Mouse (Mus musculus) adrenal gland, adult 2 months (tissue): ENCODE measurements at regions not wholly inside any gene's neighbourhood (a gene's known extent, or its start where the extent isn't known, plus 50 kb on each side); places are given as distances from the start of the nearest gene placed in this dataset.

ENCODE experiments used
- DNase-seq: peaks from one replicate; pipeline ENCODE4 v3.0.0; 2021

DNA sequence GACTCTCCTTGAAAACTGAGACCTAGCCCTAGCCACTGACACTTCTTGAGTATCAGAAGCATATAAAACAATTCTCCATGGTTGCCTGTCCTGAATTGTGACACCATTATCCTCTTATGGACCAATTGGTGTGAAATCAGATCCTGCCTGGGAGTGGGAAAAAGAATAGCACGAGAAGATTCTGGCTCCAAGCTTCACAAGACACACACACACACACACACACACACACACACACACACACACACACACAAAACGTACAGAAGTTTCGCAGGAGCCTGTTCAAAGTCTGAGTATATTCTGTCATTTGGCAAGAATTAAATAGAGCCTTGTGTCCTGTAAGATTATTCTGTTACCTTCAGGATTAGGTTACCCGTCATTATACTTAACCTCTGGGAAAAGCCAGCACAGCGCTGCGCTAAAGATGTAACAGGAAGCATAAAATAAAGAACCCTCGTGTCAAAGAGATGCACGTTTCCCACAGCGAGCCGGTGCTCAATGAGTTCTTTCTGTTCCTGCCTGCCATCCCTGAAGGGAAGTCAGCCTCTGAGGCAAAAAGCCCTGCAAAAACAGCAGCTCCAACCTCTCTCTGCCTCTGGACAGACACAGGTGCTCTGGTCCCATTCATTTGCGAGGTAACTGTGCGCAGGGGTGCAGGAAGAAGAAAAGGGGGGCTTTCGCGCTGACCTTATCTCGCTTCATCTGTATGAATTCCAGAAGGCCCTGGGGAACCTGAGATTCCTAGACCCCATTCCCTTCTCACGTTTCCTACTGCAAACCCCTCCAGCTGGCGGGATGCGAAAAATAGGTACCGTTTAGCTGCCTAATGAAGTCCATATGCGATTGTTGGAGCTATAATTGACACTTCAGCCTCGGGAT lies 178.4 kb upstream of the Elac2 start:
- DNase-seq, result no peak

DNA sequence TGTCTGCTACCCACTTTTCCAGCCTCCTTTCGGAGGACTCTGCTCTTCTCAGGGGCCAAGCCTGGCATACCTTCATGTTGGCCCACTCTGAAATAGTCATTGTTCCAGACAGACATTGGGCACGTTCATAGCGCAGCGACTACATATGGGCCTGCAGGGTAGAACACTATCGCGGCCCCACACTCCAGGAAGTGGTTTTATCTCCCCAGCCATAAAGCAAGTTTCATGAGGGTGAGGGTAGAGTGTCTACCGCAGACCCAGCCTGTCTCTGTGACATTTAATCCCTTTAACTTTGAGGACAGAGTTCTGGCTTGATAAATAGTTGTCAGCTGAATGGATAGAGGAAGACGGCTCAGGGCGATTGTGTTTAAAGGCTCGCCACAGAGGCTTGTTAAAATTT lies 177.5 kb upstream of the Elac2 start:
- DNase-seq, result no peak

DNA sequence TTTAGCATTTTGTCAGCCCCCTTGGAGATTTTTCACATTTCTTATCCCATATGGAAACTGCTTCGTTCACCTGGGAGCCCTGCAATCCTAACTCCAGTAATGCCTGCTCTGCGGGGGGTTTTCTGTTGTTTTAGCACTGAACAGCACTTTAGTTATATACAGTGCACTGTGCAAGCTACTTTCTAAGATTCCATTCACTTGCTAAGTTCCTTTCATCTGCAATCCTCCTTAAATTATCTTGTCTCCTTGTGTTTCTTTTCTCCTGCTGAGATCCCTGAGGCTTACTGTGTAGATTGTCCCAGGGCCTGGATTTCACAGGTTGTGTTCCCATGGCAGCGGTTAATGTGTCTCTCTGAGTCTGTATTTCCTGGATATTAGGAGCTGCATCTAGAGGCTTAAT lies 173.3 kb upstream of the Elac2 start:
- no peak for DNase-seq

DNA sequence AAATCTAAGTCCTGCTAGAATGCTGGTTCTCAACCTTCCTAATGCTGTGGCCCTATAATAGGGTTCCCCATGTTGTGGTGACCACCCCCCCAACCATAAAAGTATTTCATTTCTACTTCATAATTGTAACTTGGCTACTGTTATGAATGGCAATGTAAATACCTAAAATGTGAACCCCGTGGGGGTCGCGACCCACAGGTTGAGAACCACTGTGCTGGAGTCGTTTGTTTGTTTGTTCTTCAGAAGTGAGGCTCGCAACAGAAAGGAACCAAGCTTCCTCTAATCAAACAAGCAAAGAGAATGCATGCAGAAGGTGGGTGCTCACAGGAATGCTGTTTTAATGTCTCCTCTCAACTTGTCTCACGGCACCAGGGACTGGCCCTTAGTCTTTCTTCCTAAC lies 166.4 kb upstream of the Elac2 start:
- DNase-seq, result no peak

DNA sequence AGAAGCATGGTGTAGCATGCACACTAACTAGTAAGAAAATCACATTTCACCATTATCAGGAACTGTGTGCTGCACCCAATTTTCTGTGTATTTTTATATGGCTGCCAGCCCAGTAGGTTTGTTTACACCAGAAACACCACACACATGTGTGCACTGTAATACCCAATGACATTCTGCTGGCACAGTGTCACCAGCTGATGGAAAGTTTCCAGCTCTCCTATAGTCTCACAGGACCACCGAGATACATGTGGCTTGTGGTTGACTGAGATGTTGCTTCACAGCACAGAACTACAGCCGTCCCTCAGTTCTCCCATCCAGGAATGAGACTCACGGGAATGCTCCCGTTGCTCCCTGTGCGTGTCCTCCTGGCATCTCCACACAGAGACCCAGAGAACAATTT lies 149.4 kb upstream of the Elac2 start:
- DNase-seq, result no peak

DNA sequence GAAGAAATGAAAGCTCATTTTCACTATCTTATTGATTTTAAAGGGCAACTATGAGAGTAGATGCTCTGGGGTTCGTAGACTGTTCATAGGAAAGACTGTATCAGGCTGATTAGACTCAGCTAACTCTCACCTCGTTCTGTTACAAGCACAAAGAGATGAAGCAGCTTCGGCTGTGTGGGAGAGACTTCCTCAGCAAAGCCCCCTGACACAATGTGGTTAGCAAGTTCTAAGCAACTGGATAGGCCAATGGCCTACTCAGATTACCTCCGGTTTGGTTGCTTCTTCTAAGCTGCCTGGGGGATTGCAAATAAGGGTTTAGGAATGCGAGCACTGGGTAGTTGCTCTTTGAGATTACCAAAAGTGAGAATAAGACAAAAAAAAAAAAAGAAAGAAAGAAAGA lies 146.4 kb upstream of the Elac2 start:
- DNase-seq, result no peak

DNA sequence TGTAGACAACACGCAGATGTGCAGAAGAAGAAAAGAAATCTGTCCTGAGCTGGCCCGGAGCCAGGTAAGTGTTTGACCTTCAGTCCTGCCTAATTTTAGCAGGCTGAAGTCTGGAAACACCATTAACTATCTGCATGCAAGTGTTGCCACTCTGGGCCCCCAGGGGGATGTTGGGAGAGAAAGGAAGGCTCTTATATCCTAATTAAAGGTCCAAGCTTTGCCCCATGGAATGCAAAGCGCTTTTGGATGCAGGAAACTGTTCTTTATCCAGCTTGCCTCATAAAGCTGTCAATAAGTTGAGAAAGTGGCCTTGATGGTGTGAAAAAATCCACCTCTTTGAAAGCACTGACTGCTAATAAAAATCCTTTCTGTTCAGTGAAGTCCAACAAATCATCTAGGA lies 145.1 kb upstream of the Elac2 start:
- peak; percentile 9 for DNase-seq

DNA sequence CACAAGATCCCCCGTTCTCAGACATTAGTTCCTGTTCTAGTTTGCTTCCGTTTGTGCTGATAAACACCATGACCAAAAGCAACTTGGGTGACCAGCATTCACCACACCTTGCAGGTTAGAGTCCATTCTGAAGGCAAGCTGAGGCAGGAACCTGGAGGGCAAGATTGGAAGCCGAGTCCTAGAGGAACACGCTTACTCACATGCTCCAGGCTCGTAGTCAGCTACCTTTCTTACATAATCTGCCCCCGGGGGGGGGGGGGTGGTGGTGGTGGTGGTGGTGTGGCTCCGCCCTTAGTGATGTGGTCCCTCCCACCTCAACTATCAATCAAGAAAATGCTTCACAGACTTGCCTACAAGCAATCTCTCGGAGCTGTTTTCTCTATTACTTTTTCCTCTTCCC lies 142.1 kb upstream of the Elac2 start:
- no peak for DNase-seq

DNA sequence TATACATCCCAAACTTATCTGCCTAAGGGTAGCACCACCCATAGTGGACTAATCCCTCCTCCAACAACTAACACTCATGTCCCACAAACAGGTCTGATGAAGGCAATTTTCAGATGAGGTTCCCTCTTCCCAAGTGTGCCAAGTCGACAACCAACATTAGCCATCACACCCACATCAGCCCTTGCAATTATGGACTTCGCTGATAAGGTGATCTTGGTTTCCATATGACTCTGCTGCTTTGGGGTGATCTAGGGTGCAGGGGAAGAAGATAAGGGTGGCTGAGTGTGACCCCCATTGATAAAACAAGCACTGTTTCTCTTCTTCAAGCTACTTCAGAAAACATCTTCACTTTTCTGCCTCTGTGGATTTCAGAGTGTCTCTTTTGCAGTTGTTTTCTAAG lies 137.7 kb upstream of the Elac2 start:
- no peak for DNase-seq

DNA sequence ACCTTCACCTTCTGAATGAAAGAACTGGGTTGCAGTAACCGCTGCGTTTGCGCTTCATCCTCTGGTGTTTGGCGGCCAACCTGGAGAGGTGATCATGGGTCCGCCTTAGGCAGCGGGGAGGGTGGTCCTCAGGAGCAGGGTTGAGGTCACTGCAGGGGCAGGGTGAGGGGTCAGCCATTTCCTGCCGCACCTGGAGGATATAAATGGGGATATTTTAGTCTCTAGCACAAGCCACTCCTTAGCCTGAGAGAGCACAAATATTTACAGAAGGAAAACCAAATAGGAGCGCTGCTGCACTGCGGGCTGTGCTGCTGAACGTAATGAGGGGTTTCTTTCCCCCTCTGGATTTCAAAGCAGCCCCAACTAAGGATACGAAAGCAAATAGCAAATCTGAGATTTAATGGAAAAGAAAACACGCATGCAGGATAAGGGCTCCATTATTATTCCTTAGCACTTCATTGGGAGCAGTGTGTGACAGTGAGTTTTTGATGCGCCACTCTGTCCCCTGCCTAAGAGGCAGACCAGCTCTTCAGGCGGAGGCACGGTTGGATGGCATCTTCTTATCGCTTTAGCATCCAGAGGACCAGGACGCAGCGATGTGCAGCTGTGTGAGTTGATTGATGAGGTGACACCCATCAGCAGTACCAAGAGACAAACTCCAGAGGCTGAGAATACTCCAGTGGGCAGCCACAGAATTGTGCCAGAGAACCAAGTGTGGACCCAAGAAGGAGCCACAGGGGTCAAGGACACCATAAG lies 135.9 kb upstream of the Elac2 start:
- no peak for DNase-seq

DNA sequence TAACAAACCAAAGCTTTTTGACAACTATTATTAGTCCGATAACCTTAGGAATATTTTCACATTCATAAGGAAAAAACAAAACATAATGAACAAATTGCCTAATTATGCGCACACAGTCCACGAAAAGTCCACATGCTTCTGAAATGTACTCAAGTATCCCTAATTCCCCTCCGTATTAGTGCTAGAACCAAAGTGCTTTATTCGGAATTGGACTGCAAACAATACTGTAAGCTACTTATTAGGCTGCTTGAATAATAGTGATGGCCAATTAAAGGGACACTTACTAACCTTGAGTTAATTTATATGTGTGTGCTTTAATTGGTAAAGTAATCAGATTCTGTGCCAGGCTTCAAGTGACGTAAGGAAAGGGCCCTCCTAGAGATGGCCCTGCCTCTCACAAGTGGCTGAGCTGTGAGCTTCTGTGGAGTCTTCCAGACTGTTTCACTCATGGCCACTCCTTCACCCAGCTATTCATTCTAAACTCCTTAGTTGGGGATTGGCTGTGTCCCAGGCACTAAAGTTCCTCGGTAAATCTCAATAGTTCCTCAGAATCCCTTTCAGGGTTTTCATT lies 132.2 kb upstream of the Elac2 start:
- DNase-seq, result no peak

DNA sequence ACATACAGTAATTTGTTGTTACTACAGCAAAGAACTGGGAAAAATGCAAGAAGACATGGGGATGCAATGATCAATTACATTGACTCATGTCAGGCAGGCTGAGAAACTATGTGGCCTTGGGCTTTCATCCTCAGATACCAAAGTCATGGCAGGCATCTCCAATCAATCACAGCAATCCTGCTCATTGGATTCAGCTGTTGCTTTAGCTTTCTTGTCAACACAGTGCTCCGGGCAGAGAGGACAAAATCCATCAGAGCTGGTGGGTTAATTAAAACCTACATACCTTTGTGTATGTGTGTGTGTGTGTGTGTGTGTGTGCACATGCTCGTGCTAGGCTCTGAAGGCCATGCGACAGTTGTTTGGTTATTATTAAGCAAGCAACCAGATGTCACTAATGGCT lies 119.2 kb upstream of the Elac2 start:
- DNase-seq, result peak; percentile 8

DNA sequence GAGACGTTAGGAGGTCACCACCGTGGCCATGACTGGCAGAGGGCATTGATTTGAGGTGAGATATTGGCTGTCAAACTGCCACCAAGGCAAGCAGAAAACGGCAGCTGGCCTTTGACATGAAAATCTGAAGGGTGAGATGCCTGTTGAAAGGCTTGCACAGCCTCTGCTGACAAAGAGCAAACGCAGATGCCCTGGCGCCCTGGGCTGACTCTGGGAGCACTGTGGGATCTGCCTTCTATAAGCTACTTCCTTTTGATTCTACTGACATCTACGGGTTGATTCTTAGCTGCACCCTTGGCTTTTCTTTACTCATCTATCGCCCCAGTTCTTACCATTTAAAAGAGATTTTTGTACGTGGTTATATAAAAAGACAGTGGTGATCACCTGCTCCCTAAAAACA lies 98.2 kb upstream of the Elac2 start:
- no peak for DNase-seq

DNA sequence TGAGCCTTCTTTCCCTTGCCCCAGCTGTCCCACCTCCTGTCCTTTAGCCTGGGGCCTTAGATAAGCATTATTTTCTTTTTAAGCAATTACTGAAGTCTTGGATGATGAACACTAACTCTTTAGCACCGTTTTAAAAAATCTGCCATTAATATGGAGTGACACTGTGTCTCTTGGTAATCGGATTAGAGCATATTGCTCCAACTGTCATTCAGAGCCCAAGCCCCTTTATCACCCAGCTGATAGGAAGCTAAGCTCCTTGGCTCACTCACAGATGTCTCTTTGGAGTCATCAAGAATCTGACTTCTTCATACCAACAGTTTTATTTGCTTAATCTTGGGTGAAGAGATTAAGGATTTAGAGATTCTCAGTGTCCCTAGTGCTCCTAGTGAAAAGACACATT lies 94.3 kb upstream of the Elac2 start:
- DNase-seq, result no peak

DNA sequence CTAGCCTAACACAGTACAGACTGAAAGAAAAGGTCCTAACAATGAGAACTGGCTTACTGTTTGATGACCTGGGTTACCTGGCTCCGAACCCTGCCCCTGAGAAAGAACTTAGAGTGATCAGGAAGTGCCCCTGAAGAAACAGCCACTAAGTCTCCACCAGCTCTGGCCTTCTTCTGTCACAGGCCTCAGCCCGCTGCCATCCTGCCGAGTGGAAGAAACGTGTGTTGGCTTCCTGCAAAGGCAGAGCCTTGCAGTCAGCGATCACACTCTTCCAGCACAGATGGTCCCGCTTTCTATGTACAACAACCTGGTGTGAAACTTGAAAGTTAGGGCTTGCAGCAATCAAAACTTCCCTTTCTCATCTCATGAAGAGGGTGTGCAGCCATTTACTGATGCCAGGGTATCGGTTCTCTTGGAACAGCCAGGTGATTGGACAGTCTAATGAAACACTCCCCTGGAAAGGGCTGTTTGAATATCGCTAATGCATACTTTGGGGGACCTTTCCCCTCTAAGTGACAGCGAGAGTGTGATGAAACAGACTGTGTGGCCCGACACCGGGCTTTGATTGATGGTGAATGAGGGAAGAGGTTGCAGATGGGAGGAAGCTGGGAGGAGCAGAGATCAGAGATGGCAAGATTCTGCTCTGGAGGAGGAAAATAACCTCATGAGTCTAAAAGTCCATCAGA lies 89.4 kb upstream of the Elac2 start:
- no peak for DNase-seq

DNA sequence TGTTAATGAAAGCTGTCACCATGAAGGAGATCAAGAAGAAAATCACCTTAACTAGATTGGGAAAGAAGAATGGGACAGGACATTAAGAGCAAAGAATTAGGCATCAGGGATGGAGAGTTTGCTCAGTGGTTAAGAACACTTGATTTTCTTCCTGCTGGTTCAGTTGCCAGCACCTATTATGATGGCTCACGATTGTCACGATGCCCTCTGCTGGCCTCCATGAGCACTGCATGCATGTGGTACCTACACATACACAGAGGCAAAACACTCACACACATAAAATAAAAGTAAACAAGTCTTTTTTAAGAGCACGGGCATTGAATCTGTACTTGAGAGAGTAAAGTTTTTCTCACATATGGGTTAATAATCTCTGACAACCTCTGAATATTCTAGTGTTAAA lies 88.1 kb upstream of the Elac2 start:
- DNase-seq, result peak; percentile 5

DNA sequence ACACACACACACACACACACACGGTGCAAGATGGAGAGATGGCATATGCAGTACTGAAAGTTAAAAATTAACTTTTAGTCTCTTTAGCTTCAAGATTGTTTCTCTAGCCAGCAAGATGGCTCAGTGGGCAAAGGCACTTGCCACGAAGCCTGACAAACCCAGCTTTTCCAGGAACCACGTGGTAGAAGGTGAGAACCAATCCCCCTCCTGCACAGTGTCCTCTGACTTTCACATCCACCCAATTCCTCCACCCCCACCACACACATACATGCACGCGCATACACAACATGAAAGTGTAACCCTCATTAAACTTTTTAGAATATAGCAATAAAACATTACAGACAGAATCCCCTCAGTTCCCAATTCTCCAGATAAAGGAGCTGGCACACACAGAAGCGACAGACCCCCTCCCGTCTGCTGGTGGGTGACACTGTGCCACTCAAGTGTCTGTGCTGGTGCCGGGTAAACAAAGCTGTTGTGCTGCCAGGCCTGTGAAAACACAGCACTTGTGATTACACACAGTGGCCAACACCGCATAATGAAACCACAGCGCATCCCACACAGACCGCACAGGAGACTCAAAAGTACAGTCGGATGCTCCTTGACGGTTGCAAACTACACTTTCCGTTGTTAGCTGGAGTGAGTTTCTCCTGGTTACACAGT lies 82.9 kb upstream of the Elac2 start:
- DNase-seq, result no peak

DNA sequence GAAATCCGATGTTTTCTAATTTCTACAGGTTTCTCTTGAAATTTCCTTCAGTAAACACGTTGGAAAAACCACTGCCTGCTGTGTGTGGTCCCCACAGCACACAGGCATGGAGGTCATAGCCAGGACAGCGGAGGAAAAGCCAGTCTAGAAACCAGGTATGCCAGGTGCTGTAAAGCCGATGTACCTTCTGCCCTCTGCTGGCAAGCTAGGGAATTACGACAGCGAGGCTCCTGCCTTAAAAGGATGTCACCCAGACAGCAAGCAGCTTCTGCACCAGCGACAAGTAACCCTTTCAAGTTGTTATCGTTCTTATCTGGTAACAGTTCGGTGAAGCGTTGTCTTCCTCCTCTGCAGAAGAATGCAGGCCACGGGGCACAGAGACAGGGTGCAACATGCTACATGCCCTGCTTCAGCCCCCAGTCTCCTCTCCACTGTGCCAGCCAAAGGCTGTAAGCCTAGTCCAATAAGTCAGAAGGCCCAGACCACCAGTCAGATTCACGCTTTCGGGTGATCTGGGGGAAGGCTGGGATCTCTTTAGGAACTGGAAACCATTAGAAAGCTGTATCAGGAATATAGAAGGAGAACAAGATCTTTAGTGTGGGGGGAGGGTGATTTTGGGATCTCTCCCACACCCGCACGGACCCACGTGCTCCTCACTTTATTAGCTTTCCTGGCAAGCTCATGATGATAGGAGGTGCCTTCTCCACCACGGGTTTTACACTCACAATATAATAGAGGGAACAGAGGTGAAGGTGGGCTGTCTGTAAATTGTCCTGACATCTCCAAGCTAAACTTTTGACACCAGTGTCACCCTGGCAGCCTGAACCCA lies 79.9 kb upstream of the Elac2 start:
- DNase-seq, result peak; percentile 58

DNA sequence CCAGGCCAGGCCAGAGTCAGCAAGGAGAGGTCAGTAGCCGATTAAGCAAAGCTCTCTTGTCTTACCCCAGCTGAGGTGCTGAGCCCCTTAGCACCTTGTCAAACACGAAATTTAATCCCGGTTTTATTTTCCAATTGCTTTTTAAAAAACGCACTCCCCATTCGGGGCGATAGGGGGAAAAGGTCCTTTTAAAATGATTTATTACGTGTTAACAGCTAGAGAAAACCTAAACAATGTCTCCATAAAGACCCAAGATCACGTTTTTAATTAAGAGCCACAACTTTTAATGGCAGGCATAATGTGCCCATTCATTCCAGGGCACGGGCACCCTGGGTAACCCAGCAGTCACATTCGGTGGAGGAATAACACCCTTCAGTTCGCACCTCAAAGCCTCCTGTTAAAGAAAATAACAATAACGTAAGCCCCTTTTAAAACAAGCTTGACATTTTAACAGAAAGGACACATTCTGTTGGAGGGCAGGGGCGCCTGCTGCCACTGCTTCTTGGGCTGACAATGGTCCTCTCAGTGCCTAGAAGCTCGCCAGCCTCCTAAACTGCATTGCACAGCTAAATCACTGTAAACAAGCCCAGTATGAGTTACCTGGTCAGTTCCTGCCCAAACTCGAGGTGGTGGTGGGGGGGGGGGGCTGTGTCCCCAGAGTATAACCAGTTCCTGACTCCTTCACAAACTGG lies 79.1 kb upstream of the Elac2 start:
- DNase-seq, result no peak

DNA sequence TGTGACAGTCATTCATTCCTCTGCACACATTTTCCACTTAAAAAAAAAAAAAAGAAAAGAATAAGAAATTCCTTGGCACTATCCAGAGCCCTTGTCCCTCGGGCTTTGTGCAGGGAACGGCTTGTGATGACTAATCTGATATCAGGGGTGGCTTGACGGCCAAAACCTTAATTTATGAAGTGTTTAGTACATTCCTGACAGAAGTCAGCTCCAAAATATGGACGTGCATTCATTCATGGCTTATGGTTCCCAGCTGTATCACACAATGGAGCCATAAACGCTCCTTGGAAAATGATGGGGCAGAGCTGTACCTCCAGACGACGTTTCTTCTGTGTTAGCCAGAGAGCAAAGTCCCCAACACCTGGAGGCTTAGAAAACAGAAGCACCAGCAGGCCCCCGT lies 62.1 kb upstream of the Elac2 start:
- no peak for DNase-seq

DNA sequence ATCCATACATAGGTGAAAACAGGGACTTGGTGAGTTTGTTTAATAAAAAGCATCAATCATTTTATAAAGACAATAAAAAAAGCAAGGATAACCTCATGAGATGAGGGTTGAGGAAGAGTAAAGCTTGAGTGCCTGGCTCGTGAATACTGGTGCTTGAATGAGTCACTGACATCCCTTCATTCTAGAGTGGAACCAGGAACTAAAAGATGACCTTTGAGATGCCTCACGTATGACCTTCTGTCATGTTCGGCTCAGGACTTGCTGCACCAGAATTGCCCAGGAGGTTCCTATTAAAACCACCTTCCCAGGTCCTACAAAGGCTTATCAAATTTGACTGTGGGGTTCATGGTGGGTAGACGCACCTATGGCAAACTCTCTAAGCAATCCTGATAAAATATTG lies 61.5 kb upstream of the Elac2 start:
- DNase-seq, result no peak
